Mouse (Mus musculus): ENCODE data around the gene Olfr1128. TPM values are rescaled to one million over a fixed set of nuclear protein-coding genes. Genes with fewer than 3 reads are reported as not detected.

The Olfr1128 gene
- polyA plus RNA-seq, 1 experiment from 2014 or later: not detected

Other genes with a start within 250 kb of the Olfr1128 start
- not detected in 2 replicates for gene Olfr1118, start 238.0 kb downstream of the Olfr1128 start, polyA plus RNA-seq (2015; fragmentation: Nextera tagmentation; extraction: Ambion mirVana)
- not detected in 2 replicates for gene Olfr1120, start 190.7 kb downstream of the Olfr1128 start, polyA plus RNA-seq (2015; fragmentation: Nextera tagmentation; extraction: Ambion mirVana)
- not detected in 2 replicates for gene Olfr1121, start 175.6 kb downstream of the Olfr1128 start, polyA plus RNA-seq (2015; fragmentation: Nextera tagmentation; extraction: Ambion mirVana)
- not detected in 2 replicates for gene Olfr1122, start 159.7 kb downstream of the Olfr1128 start, polyA plus RNA-seq (2015; fragmentation: Nextera tagmentation; extraction: Ambion mirVana)
- not detected in 2 replicates for gene Olfr1123, start 128.9 kb downstream of the Olfr1128 start, polyA plus RNA-seq (2015; fragmentation: Nextera tagmentation; extraction: Ambion mirVana)
- 0.10 TPM in 1 of 2 replicates, not detected in the other for gene Olfr1124, start 115.3 kb downstream of the Olfr1128 start, polyA plus RNA-seq (2015; fragmentation: Nextera tagmentation; extraction: Ambion mirVana)
- gene Olfr1126, start 91.6 kb downstream of the Olfr1128 start, polyA plus RNA-seq (2015; fragmentation: Nextera tagmentation; extraction: Ambion mirVana): not detected in 2 replicates
- gene Pramel7, start 48.4 kb downstream of the Olfr1128 start, polyA plus RNA-seq (2015; fragmentation: Nextera tagmentation; extraction: Ambion mirVana): not detected in 2 replicates
- gene Pramel6, start 39.0 kb downstream of the Olfr1128 start, polyA plus RNA-seq (2015; fragmentation: Nextera tagmentation; extraction: Ambion mirVana): not detected in 2 replicates
- gene Olfr153, start 13.7 kb downstream of the Olfr1128 start, polyA plus RNA-seq (2015; fragmentation: Nextera tagmentation; extraction: Ambion mirVana): not detected in 2 replicates
- not detected in 2 replicates for gene Olfr1129, start 28.4 kb upstream of the Olfr1128 start, polyA plus RNA-seq (2015; fragmentation: Nextera tagmentation; extraction: Ambion mirVana)
- not detected in 2 replicates for gene Olfr1130, start 60.7 kb upstream of the Olfr1128 start, polyA plus RNA-seq (2015; fragmentation: Nextera tagmentation; extraction: Ambion mirVana)
- gene Olfr1131, start 81.6 kb upstream of the Olfr1128 start, polyA plus RNA-seq (2015; fragmentation: Nextera tagmentation; extraction: Ambion mirVana): not detected in 2 replicates
- not detected in 2 replicates for gene Olfr1132, start 92.0 kb upstream of the Olfr1128 start, polyA plus RNA-seq (2015; fragmentation: Nextera tagmentation; extraction: Ambion mirVana)
- gene Olfr1133, start 101.8 kb upstream of the Olfr1128 start, polyA plus RNA-seq (2015; fragmentation: Nextera tagmentation; extraction: Ambion mirVana): not detected in 2 replicates
- not detected in 2 replicates for gene Olfr1134, start 112.9 kb upstream of the Olfr1128 start, polyA plus RNA-seq (2015; fragmentation: Nextera tagmentation; extraction: Ambion mirVana)
- gene Olfr1135, start 128.1 kb upstream of the Olfr1128 start, polyA plus RNA-seq (2015; fragmentation: Nextera tagmentation; extraction: Ambion mirVana): not detected in 2 replicates
- gene Olfr1136, start 148.4 kb upstream of the Olfr1128 start, polyA plus RNA-seq (2015; fragmentation: Nextera tagmentation; extraction: Ambion mirVana): not detected in 2 replicates
- not detected in 2 replicates for gene Olfr1137, start 167.6 kb upstream of the Olfr1128 start, polyA plus RNA-seq (2015; fragmentation: Nextera tagmentation; extraction: Ambion mirVana)
- not detected in 2 replicates for gene Olfr1138, start 194.4 kb upstream of the Olfr1128 start, polyA plus RNA-seq (2015; fragmentation: Nextera tagmentation; extraction: Ambion mirVana)
- gene Olfr1140, start 198.2 kb upstream of the Olfr1128 start, polyA plus RNA-seq (2015; fragmentation: Nextera tagmentation; extraction: Ambion mirVana): not detected in 2 replicates
- not detected in 2 replicates for gene Olfr1141, start 208.4 kb upstream of the Olfr1128 start, polyA plus RNA-seq (2015; fragmentation: Nextera tagmentation; extraction: Ambion mirVana)
- not detected in 2 replicates for gene Olfr152, start 233.9 kb upstream of the Olfr1128 start, polyA plus RNA-seq (2015; fragmentation: Nextera tagmentation; extraction: Ambion mirVana)